Mouse (Mus musculus) kidney, adult 2 months (tissue): ENCODE data around the gene Syt6. TPM values are rescaled to one million over a fixed set of nuclear protein-coding genes. Genes with fewer than 3 reads are reported as not detected.

ENCODE experiments used
- DNase-seq: peaks from one replicate; pipeline ENCODE4 v3.0.0; 2021
- H3K27ac ChIP-seq: fragments of 200-500 bp; 2 replicates; pipeline ENCODE4 v1.5.1; 2012; ENCODE audit warnings: low read depth, low read length, control low read depth, inconsistent platforms; ENCODE audit not compliant: insufficient read depth
- H3K27me3 ChIP-seq: fragments of 200-500 bp; replicated peaks from 2 replicates; pipeline ENCODE4 v1.6.1; 2012; ENCODE audit warnings: mild to moderate bottlenecking, moderate library complexity, low read length, inconsistent platforms; ENCODE audit not compliant: control insufficient read depth, insufficient read depth
- H3K36me3 ChIP-seq: fragments of 200-500 bp; 2 replicates; pipeline ENCODE4 v1.6.1; 2012; ENCODE audit warnings: mild to moderate bottlenecking, moderate library complexity, low read length, inconsistent platforms; ENCODE audit not compliant: control insufficient read depth, insufficient read depth
- H3K4me1 ChIP-seq: fragments of 200-500 bp; 2 replicates; pipeline ENCODE4 v1.6.1; 2011; ENCODE audit warnings: low read length; ENCODE audit not compliant: control insufficient read depth, insufficient read depth
- H3K4me3 ChIP-seq: fragments of 200-500 bp; 2 replicates; pipeline ENCODE4 v1.5.1; 2011; ENCODE audit warnings: mild to moderate bottlenecking, low read depth, low read length, control low read depth; ENCODE audit not compliant: insufficient read depth
- CTCF ChIP-seq: fragments of 200-500 bp; conservative IDR thresholded peaks from 2 replicates; pipeline ENCODE4 v1.5.1; 2011; ENCODE audit warnings: low read depth, mild to moderate bottlenecking, control low read depth, low read length, moderate library complexity, mixed read lengths; ENCODE audit not compliant: insufficient read depth, insufficient read length
- POLR2A ChIP-seq: fragments of 200-500 bp; IDR thresholded peaks from one replicate; pipeline ENCODE4 v1.6.1; 2011; ENCODE audit warnings: low read depth, low read length, control low read depth
- WGBS: fragments of 180-500 bp; shearing (Covaris S2); methylation state at CpG from one replicate; pipeline ENCODE4 v1.1.7; 2018; 5-methylcytosine and 5-hydroxymethylcytosine counted together
- polyA plus RNA-seq: library from polyadenylated mRNA; depleted of rRNA; stranded (reverse); fragments of >200 nt; gene quantifications from 2 replicates; pipeline ENCODE4 v1.2.3, GENCODE M21; 2012

Gene Syt6
- polyA plus RNA-seq, 1 experiment: not detected

- DNase-seq: no peak
- TF ChIP-seq POLR2A (no peak), CTCF (no peak)
- Histone ChIP-seq H3K36me3 (no peaks in the 10 kb centered on the region), H3K4me1 (no peaks in the 10 kb centered on the region), H3K27me3 (no peaks in the 10 kb centered on the region), H3K4me3 (no peak overlapping the region), H3K27ac (no peak overlapping the region)
- WGBS: 76% methylated on average over 4 of the region's 4 CpGs
Measured at GRCm38 (mm10) chr3:103615621-103616020, 40.6 kb downstream of the Syt6 start.

- Histone ChIP-seq H3K4me3 (no peak overlapping the region), H3K4me1 (no peaks in the 10 kb centered on the region), H3K36me3 (no peaks in the 10 kb centered on the region), H3K27me3 (no peaks in the 10 kb centered on the region), H3K27ac (no peak overlapping the region)
- WGBS: 22% methylated on average over 6 of the region's 6 CpGs
- DNase-seq: no peak
- no peak for TF ChIP-seq POLR2A
- TF ChIP-seq CTCF: no peak
Measured at GRCm38 (mm10) chr3:103616981-103617380, 42.0 kb downstream of the Syt6 start.

- no peak for DNase-seq
- H3K27me3 ChIP-seq: no peaks in the 10 kb centered on the region
- no peak overlapping the region for H3K4me3 ChIP-seq
- no peaks in the 10 kb centered on the region for H3K4me1 ChIP-seq
- TF ChIP-seq POLR2A (no peak), CTCF (no peak)
- 52% methylated on average over 11 of the region's 11 CpGs for WGBS
- no peaks in the 10 kb centered on the region for H3K36me3 ChIP-seq
- no peak overlapping the region for H3K27ac ChIP-seq
Measured at GRCm38 (mm10) chr3:103620101-103620500, 45.1 kb downstream of the Syt6 start.

GRCm38 (mm10) chr3:103623893-103624470 lies 49.0 kb downstream of the Syt6 start:
- TF ChIP-seq CTCF: no peak
- no peak for TF ChIP-seq POLR2A
- WGBS: 77% methylated on average over 10 of the region's 10 CpGs

GRCm38 (mm10) chr3:103624591-103625051 lies 49.6 kb downstream of the Syt6 start:
- no peak for DNase-seq
- Histone ChIP-seq H3K4me3 (no peak overlapping the region), H3K27ac (no peak overlapping the region), H3K36me3 (no peaks in the 10 kb centered on the region), H3K4me1 (no peaks in the 10 kb centered on the region), H3K27me3 (no peaks in the 10 kb centered on the region)
- WGBS: 6% methylated on average over 5 of the region's 5 CpGs
- TF ChIP-seq CTCF: no peak
- TF ChIP-seq POLR2A: no peak

More at GRCm38 (mm10) chr3:103623893-103624470, 49.0 kb downstream of the Syt6 start:
- H3K36me3 ChIP-seq: no peaks in the 10 kb centered on the region
- H3K27me3 ChIP-seq: no peaks in the 10 kb centered on the region
- H3K4me3 ChIP-seq: no peak overlapping the region
- DNase-seq: no peak
- H3K27ac ChIP-seq: no peak overlapping the region
- no peaks in the 10 kb centered on the region for H3K4me1 ChIP-seq

- Histone ChIP-seq H3K27me3 (no peaks in the 10 kb centered on the region), H3K36me3 (no peaks in the 10 kb centered on the region), H3K27ac (no peak overlapping the region), H3K4me1 (no peaks in the 10 kb centered on the region), H3K4me3 (no peak overlapping the region)
- 61% methylated on average over 13 of the region's 13 CpGs for WGBS
- TF ChIP-seq POLR2A: no peak
- no peak for TF ChIP-seq CTCF
- no peak for DNase-seq
Measured at GRCm38 (mm10) chr3:103625169-103625568, 50.1 kb downstream of the Syt6 start.

GRCm38 (mm10) chr3:103626481-103626880 lies 51.5 kb downstream of the Syt6 start:
- no peaks in the 10 kb centered on the region for H3K4me1 ChIP-seq
- H3K4me3 ChIP-seq: no peak overlapping the region
- H3K27ac ChIP-seq: no peak overlapping the region
- no peaks in the 10 kb centered on the region for H3K27me3 ChIP-seq
- TF ChIP-seq CTCF (no peak), POLR2A (no peak)
- DNase-seq: no peak
- 98% methylated on average over 4 of the region's 4 CpGs for WGBS
- no peaks in the 10 kb centered on the region for H3K36me3 ChIP-seq
